Mouse (Mus musculus): Measurements from ENCODE around the gene Hcn4.

Hcn4 gene

GRCm38 (mm10) chr9:58849576-58850315, 26.5 kb downstream of the Hcn4 start:
- no peak for DNase-seq

GRCm38 (mm10) chr9:58854931-58855330, 31.7 kb downstream of the Hcn4 start:
- DNase-seq, result no peak

- DNase-seq, result no peak
These were observed 35.9 kb downstream of the Hcn4 start for GRCm38 (mm10) chr9:58859080-58859635.

GRCm38 (mm10) chr9:58863826-58864225, 40.6 kb downstream of the Hcn4 start:
- DNase-seq, result no peak

GRCm38 (mm10) chr9:58871141-58871540, 47.9 kb downstream of the Hcn4 start:
- no peak for DNase-seq

- peak; percentile 69 for DNase-seq
These were observed 50.5 kb downstream of the Hcn4 start for GRCm38 (mm10) chr9:58873541-58874324.

- DNase-seq, result no peak
These were observed 51.1 kb downstream of the Hcn4 start for GRCm38 (mm10) chr9:58874354-58874753.

GRCm38 (mm10) chr9:58875439-58875838, 52.2 kb downstream of the Hcn4 start:
- DNase-seq, result no peak

GRCm38 (mm10) chr9:58876946-58877625, 53.9 kb downstream of the Hcn4 start:
- DNase-seq, result no peak

- no peak for DNase-seq
These were observed 56.6 kb downstream of the Hcn4 start for GRCm38 (mm10) chr9:58879836-58880235.

GRCm38 (mm10) chr9:58882686-58883085, 59.5 kb downstream of the Hcn4 start:
- DNase-seq, result no peak

GRCm38 (mm10) chr9:58889782-58890448, 66.7 kb downstream of the Hcn4 start:
- no peak for DNase-seq

GRCm38 (mm10) chr9:58890893-58891292, 67.7 kb downstream of the Hcn4 start:
- DNase-seq, result no peak

- no peak for DNase-seq
These were observed 68.8 kb downstream of the Hcn4 start for GRCm38 (mm10) chr9:58891840-58892640.

GRCm38 (mm10) chr9:58899602-58900001, 76.4 kb downstream of the Hcn4 start:
- DNase-seq, result no peak

- peak; percentile 35 for DNase-seq
These were observed 79.8 kb downstream of the Hcn4 start for GRCm38 (mm10) chr9:58902869-58903585.
